Mouse (Mus musculus) small intestine, adult 2 months (tissue): ENCODE measurements at regions not wholly inside any gene's neighbourhood (a gene's known extent, or its start where the extent isn't known, plus 50 kb on each side); places are given as distances from the start of the nearest gene placed in this dataset.

Source experiments
- CTCF ChIP-seq: fragments of 200-500 bp; IDR thresholded peaks from 2 replicates; pipeline ENCODE4 v1.5.1; 2012; ENCODE audit warnings: low read depth, mild to moderate bottlenecking, control low read depth, inconsistent platforms, low read length, moderate library complexity, mixed read lengths; ENCODE audit not compliant: insufficient replicate concordance, insufficient read length; ENCODE audit errors: extremely low read depth
- POLR2A ChIP-seq: fragments of 200-500 bp; IDR thresholded peaks from 2 replicates; pipeline ENCODE4 v1.6.1; 2012; ENCODE audit warnings: low read depth, mild to moderate bottlenecking, control low read depth, inconsistent platforms, low read length, moderate library complexity

DNA sequence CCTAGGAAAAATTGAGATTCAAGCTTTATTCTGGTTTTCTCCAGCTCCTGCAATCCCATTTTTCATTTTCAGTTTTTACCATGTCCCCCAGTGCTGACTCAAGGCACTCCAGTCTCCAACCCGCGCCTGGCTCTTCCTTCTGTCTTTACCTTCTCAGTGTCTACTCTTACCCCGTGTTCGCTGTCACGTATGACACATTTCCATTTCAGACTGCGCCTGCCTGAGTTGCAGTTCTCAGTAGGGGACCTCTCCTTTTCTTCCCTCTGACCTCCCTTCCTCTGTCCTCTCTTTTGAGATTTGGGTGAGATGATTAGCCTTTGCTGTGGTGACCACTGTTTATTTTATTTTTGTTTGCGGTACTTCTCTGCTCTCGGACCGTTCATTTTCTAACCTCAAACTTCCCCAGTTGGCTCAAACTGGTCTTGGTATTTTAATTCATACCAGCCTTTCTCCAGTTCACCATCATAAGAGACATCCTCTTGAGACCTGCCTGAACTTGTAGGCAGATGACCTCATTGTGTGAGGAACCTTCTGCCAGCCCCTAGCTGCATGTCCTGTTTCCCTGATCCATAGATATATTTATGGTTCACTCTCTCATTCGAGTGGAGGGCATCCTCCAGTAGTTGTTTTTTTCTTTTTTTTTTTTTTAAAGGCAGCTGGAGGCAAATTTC, 53.9 kb upstream of the Trp53i11 start:
- no peak for TF ChIP-seq CTCF
- no peak for TF ChIP-seq POLR2A
